Mouse (Mus musculus): ENCODE data around the gene Sh3d19. TPM values are rescaled to one million over a fixed set of nuclear protein-coding genes. Genes with fewer than 3 reads are reported as not detected.

The Sh3d19 gene
- polyA plus RNA-seq, 1 experiment = 44.2 TPM

GRCm38 (mm10) chr3:86069646-86070250 is 98.8 kb downstream of the Sh3d19 start:
- no peak overlapping the region for H3K27ac ChIP-seq (ENCODE audit: insufficient read depth, low read depth, low read length)
- TF ChIP-seq CTCF (conservative IDR thresholded peaks at IDR 0.05; ENCODE audit: insufficient read depth, insufficient read length, low read depth, low read length) (peak; percentile 44), POLR2A (IDR thresholded peaks at IDR 0.05; ENCODE audit: low read depth, low read length) (no peak)
- WGBS = 86% methylated on average over 11 of the region's 11 CpGs
- no peaks in the 10 kb centered on the region for H3K27me3 ChIP-seq (replicated peaks; ENCODE audit: control insufficient read depth, insufficient read depth, low read length)
- H3K36me3 ChIP-seq (ENCODE audit: control insufficient read depth, insufficient read depth, low read length) = no peaks in the 10 kb centered on the region
- H3K4me1 ChIP-seq (ENCODE audit: control insufficient read depth, insufficient read depth, low read length) = no peaks in the 10 kb centered on the region; the same call in 1 of the 2 replicates
- H3K4me3 ChIP-seq (ENCODE audit: insufficient read depth, low read depth, low read length) = no peak overlapping the region
- no peak for DNase-seq

GRCm38 (mm10) chr3:86070799-86071198 is 99.9 kb downstream of the Sh3d19 start:
- no peak overlapping the region for H3K27ac ChIP-seq (ENCODE audit: insufficient read depth, low read depth, low read length)
- TF ChIP-seq POLR2A (IDR thresholded peaks at IDR 0.05; ENCODE audit: low read depth, low read length) (no peak), CTCF (conservative IDR thresholded peaks at IDR 0.05; ENCODE audit: insufficient read depth, insufficient read length, low read depth, low read length) (no peak)
- no peaks in the 10 kb centered on the region; the same call in 1 of the 2 replicates for H3K4me1 ChIP-seq (ENCODE audit: control insufficient read depth, insufficient read depth, low read length)
- no peak for DNase-seq
- H3K36me3 ChIP-seq (ENCODE audit: control insufficient read depth, insufficient read depth, low read length) = no peaks in the 10 kb centered on the region
- WGBS = 92% methylated on average over 7 of the region's 7 CpGs
- no peak overlapping the region for H3K4me3 ChIP-seq (ENCODE audit: insufficient read depth, low read depth, low read length)
- H3K27me3 ChIP-seq (replicated peaks; ENCODE audit: control insufficient read depth, insufficient read depth, low read length) = no peaks in the 10 kb centered on the region

- Histone ChIP-seq H3K27me3 (replicated peaks; ENCODE audit: control insufficient read depth, insufficient read depth, low read length) (no peaks in the 10 kb centered on the region), H3K36me3 (ENCODE audit: control insufficient read depth, insufficient read depth, low read length) (no peaks in the 10 kb centered on the region), H3K4me3 (ENCODE audit: insufficient read depth, low read depth, low read length) (no peak overlapping the region), H3K4me1 (ENCODE audit: control insufficient read depth, insufficient read depth, low read length) (no peaks in the 10 kb centered on the region; the same call in 1 of the 2 replicates), H3K27ac (ENCODE audit: insufficient read depth, low read depth, low read length) (no peak overlapping the region)
- DNase-seq = no peak
- no peak for TF ChIP-seq CTCF (conservative IDR thresholded peaks at IDR 0.05; ENCODE audit: insufficient read depth, insufficient read length, low read depth, low read length)
- TF ChIP-seq POLR2A (IDR thresholded peaks at IDR 0.05; ENCODE audit: low read depth, low read length) = no peak
- WGBS = 90% methylated on average over 3 of the region's 3 CpGs
These were observed 101.2 kb downstream of the Sh3d19 start for GRCm38 (mm10) chr3:86072066-86072465.

- DNase-seq = no peak
- TF ChIP-seq POLR2A (IDR thresholded peaks at IDR 0.05; ENCODE audit: low read depth, low read length) = no peak
- no peak for TF ChIP-seq CTCF (conservative IDR thresholded peaks at IDR 0.05; ENCODE audit: insufficient read depth, insufficient read length, low read depth, low read length)
- Histone ChIP-seq H3K27ac (ENCODE audit: insufficient read depth, low read depth, low read length) (no peak overlapping the region), H3K4me3 (ENCODE audit: insufficient read depth, low read depth, low read length) (no peak overlapping the region), H3K4me1 (ENCODE audit: control insufficient read depth, insufficient read depth, low read length) (no peaks in the 10 kb centered on the region), H3K36me3 (ENCODE audit: control insufficient read depth, insufficient read depth, low read length) (no peaks in the 10 kb centered on the region), H3K27me3 (replicated peaks; ENCODE audit: control insufficient read depth, insufficient read depth, low read length) (no peaks in the 10 kb centered on the region)
- 85% methylated on average over 5 of the region's 5 CpGs for WGBS
These were observed 102.0 kb downstream of the Sh3d19 start for GRCm38 (mm10) chr3:86072889-86073288.

- Histone ChIP-seq H3K4me3 (ENCODE audit: insufficient read depth, low read depth, low read length) (no peak overlapping the region), H3K4me1 (ENCODE audit: control insufficient read depth, insufficient read depth, low read length) (no peaks in the 10 kb centered on the region), H3K27ac (ENCODE audit: insufficient read depth, low read depth, low read length) (no peak overlapping the region), H3K36me3 (ENCODE audit: control insufficient read depth, insufficient read depth, low read length) (no peaks in the 10 kb centered on the region), H3K27me3 (replicated peaks; ENCODE audit: control insufficient read depth, insufficient read depth, low read length) (no peaks in the 10 kb centered on the region)
- WGBS = 94% methylated on average over 5 of the region's 5 CpGs
- peak; percentile 21 for DNase-seq
- peak; percentile 61 for TF ChIP-seq CTCF (conservative IDR thresholded peaks at IDR 0.05; ENCODE audit: insufficient read depth, insufficient read length, low read depth, low read length)
- TF ChIP-seq POLR2A (IDR thresholded peaks at IDR 0.05; ENCODE audit: low read depth, low read length) = no peak
These were observed 104.7 kb downstream of the Sh3d19 start for GRCm38 (mm10) chr3:86075593-86075992.

GRCm38 (mm10) chr3:86076511-86077283 is 105.8 kb downstream of the Sh3d19 start:
- H3K4me3 ChIP-seq (ENCODE audit: insufficient read depth, low read depth, low read length) = no peak overlapping the region
- peak overlapping the region; percentile 27 for H3K27ac ChIP-seq (ENCODE audit: insufficient read depth, low read depth, low read length)
- DNase-seq = peak; percentile 73
- 48% methylated on average over 14 of the region's 14 CpGs for WGBS
- no peaks in the 10 kb centered on the region for H3K27me3 ChIP-seq (replicated peaks; ENCODE audit: control insufficient read depth, insufficient read depth, low read length)
- TF ChIP-seq POLR2A (IDR thresholded peaks at IDR 0.05; ENCODE audit: low read depth, low read length) (no peak), CTCF (conservative IDR thresholded peaks at IDR 0.05; ENCODE audit: insufficient read depth, insufficient read length, low read depth, low read length) (no peak)
- no peaks in the 10 kb centered on the region for H3K4me1 ChIP-seq (ENCODE audit: control insufficient read depth, insufficient read depth, low read length)
- no peaks in the 10 kb centered on the region for H3K36me3 ChIP-seq (ENCODE audit: control insufficient read depth, insufficient read depth, low read length)

- Histone ChIP-seq H3K4me1 (ENCODE audit: control insufficient read depth, insufficient read depth, low read length) (no peaks in the 10 kb centered on the region), H3K36me3 (ENCODE audit: control insufficient read depth, insufficient read depth, low read length) (peaks cover 2% of the 10 kb centered on the region; the same call in 1 of the 2 replicates), H3K27ac (ENCODE audit: insufficient read depth, low read depth, low read length) (no peak overlapping the region), H3K27me3 (replicated peaks; ENCODE audit: control insufficient read depth, insufficient read depth, low read length) (no peaks in the 10 kb centered on the region), H3K4me3 (ENCODE audit: insufficient read depth, low read depth, low read length) (no peak overlapping the region)
- WGBS = 92% methylated on average over 8 of the region's 8 CpGs
- DNase-seq = no peak
- TF ChIP-seq CTCF (conservative IDR thresholded peaks at IDR 0.05; ENCODE audit: insufficient read depth, insufficient read length, low read depth, low read length) (no peak), POLR2A (IDR thresholded peaks at IDR 0.05; ENCODE audit: low read depth, low read length) (no peak)
These were observed 112.1 kb downstream of the Sh3d19 start for GRCm38 (mm10) chr3:86083051-86083450.

All from kidney, adult 2 months (tissue).